Mouse (Mus musculus) kidney, embryonic 14.5 days (tissue): ENCODE data around the gene Mrnip. TPM values are rescaled to one million over a fixed set of nuclear protein-coding genes. Genes with fewer than 3 reads are reported as not detected.

ENCODE experiments used
- ATAC-seq: fragments of 200-750 bp; cut with Nextera tagmentation; 2 replicates; pipeline ENCODE4 v1.8.0; 2017; ENCODE audit warnings: moderate number of reproducible peaks, mild to moderate bottlenecking, moderate TSS enrichment, moderate library complexity; ENCODE audit not compliant: low FRiP score, low TSS enrichment
- H3K27ac ChIP-seq: fragments of 300-500 bp; sonication (generic); 2 replicates; pipeline ENCODE4 v1.5.1; 2014; ENCODE audit warnings: low read depth, mild to moderate bottlenecking, low read length, moderate library complexity, mixed read lengths
- H3K27me3 ChIP-seq: fragments of 300-500 bp; sonication (generic); 2 replicates; pipeline ENCODE4 v1.6.1; 2014; ENCODE audit warnings: mild to moderate bottlenecking, low read length; ENCODE audit not compliant: control insufficient read depth, insufficient read depth
- H3K36me3 ChIP-seq: fragments of 300-500 bp; sonication (generic); 2 replicates; pipeline ENCODE4 v1.6.1; 2014; ENCODE audit warnings: low read length, mixed read lengths; ENCODE audit not compliant: control insufficient read depth, insufficient read depth
- H3K4me1 ChIP-seq: fragments of 300-500 bp; sonication (generic); 2 replicates; pipeline ENCODE4 v1.6.1; 2014; ENCODE audit warnings: low read length, mixed read lengths; ENCODE audit not compliant: control insufficient read depth, insufficient read depth
- H3K4me2 ChIP-seq: fragments of 300-500 bp; sonication (generic); replicated peaks from 2 replicates; pipeline ENCODE4 v1.6.1; 2014; ENCODE audit warnings: low read depth, mild to moderate bottlenecking, low read length
- H3K4me3 ChIP-seq: fragments of 300-500 bp; sonication (generic); 2 replicates; pipeline ENCODE4 v1.5.1; 2014; ENCODE audit warnings: mild to moderate bottlenecking, low read length
- H3K9ac ChIP-seq: fragments of 300-500 bp; sonication (generic); 2 replicates; pipeline ENCODE4 v1.6.1; 2014; ENCODE audit warnings: low read depth, mild to moderate bottlenecking, low read length, moderate library complexity
- H3K9me3 ChIP-seq: fragments of 300-500 bp; sonication (generic); 2 replicates; pipeline ENCODE4 v1.6.1; 2016; ENCODE audit warnings: low read length; ENCODE audit not compliant: control insufficient read depth
- WGBS: fragments of 180-500 bp; shearing (Covaris S2); extraction: QIAGEN DNeasy Blood & Tissue Kit; methylation state at CpG from one replicate; pipeline ENCODE4 v1.1.7; 2014; 5-methylcytosine and 5-hydroxymethylcytosine counted together
- polyA plus RNA-seq: library from polyadenylated mRNA; unstranded; fragments of >200 nt; fragmentation: Nextera tagmentation; extraction: Ambion mirVana; gene quantifications from 2 replicates; pipeline ENCODE4 v1.2.1, GENCODE M21; 2014

The Mrnip gene
- polyA plus RNA-seq, 1 experiment from 2014 or later = 22.0 TPM

DNA sequence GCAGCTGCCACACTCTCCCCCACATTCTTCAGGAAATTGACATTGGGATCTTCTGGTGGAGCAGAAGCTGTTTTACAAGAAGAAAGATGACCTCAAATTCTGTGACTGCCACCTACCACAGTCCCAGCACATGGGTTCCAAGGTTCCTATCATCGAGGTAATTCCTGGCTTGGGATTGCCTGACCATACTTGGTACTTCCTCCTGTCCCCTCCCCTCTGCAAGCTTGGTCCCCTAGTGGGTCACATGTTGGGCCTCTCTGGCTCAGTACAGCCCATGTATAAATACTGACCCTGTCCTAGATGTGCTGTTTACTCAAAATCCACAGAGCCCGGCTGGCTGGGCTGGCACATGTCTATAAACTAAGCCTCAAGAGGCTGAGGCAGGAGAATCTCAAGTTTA, 31.8 kb downstream of the Mrnip start:
- H3K9me3 ChIP-seq = no peaks in the 10 kb centered on the region
- no peaks in the 10 kb centered on the region; the same call in 1 of the 2 replicates for H3K4me1 ChIP-seq
- H3K9ac ChIP-seq = no peak overlapping the region
- H3K4me2 ChIP-seq = no peak overlapping the region
- ATAC-seq = no peak
- no peaks in the 10 kb centered on the region for H3K27me3 ChIP-seq
- no peak overlapping the region for H3K4me3 ChIP-seq
- H3K36me3 ChIP-seq = peaks cover 69% of the 10 kb centered on the region
- 87% methylated on average over 2 of the region's 2 CpGs for WGBS
- H3K27ac ChIP-seq = no peak overlapping the region

- WGBS = 96% methylated on average over 14 of the region's 14 CpGs
- Histone ChIP-seq H3K4me3 (no peak overlapping the region), H3K9ac (no peak overlapping the region), H3K27ac (no peak overlapping the region), H3K9me3 (no peaks in the 10 kb centered on the region), H3K4me1 (no peaks in the 10 kb centered on the region; the same call in 1 of the 2 replicates), H3K27me3 (no peaks in the 10 kb centered on the region), H3K4me2 (no peak overlapping the region), H3K36me3 (peaks cover 56% of the 10 kb centered on the region)
- no peak for ATAC-seq
Observed at GRCm38 (mm10) chr11:50207344-50207743, 33.1 kb downstream of the Mrnip start.

- H3K36me3 ChIP-seq = peaks cover 49% of the 10 kb centered on the region
- H3K4me2 ChIP-seq = no peak overlapping the region
- H3K9me3 ChIP-seq = no peaks in the 10 kb centered on the region
- H3K4me1 ChIP-seq = no peaks in the 10 kb centered on the region; the same call in 1 of the 2 replicates
- no peak overlapping the region for H3K27ac ChIP-seq
- ATAC-seq = no peak
- no peak overlapping the region for H3K9ac ChIP-seq
- H3K27me3 ChIP-seq = no peaks in the 10 kb centered on the region
- WGBS = 94% methylated on average over 5 of the region's 5 CpGs
- H3K4me3 ChIP-seq = no peak overlapping the region
Observed at GRCm38 (mm10) chr11:50208039-50208438, 33.8 kb downstream of the Mrnip start.

DNA sequence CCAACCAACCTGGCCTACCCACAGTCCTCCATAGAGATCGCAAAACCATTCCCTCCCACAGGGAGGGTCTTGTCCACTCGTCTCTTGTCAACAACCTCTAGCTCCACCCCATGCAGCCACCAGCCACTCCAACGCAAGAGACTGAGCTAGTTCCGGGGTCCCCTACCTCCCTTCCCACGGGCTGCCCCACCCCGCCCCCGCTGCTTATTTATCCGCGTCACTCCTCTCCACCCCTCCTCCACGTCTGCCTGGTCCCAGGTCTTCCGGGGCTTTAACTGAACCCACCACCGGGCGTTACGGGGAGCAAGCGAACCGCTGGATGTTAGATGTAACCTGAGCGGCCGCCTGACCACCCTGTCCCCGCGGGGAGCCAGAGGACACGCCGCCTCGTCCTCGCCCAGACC, 35.9 kb downstream of the Mrnip start:
- under 1% methylated on average over 24 of the region's 24 CpGs for WGBS
- H3K27ac ChIP-seq = peak overlapping the region; percentile 98
- H3K4me2 ChIP-seq = peak overlapping the region; percentile 75
- H3K9me3 ChIP-seq = no peaks in the 10 kb centered on the region
- no peaks in the 10 kb centered on the region for H3K27me3 ChIP-seq
- H3K4me3 ChIP-seq = peak overlapping the region; percentile 96
- ATAC-seq = peak; percentile 95
- H3K4me1 ChIP-seq = no peaks in the 10 kb centered on the region; the same call in 1 of the 2 replicates
- peaks cover 30% of the 10 kb centered on the region for H3K36me3 ChIP-seq
- H3K9ac ChIP-seq = peak overlapping the region; percentile 94

DNA sequence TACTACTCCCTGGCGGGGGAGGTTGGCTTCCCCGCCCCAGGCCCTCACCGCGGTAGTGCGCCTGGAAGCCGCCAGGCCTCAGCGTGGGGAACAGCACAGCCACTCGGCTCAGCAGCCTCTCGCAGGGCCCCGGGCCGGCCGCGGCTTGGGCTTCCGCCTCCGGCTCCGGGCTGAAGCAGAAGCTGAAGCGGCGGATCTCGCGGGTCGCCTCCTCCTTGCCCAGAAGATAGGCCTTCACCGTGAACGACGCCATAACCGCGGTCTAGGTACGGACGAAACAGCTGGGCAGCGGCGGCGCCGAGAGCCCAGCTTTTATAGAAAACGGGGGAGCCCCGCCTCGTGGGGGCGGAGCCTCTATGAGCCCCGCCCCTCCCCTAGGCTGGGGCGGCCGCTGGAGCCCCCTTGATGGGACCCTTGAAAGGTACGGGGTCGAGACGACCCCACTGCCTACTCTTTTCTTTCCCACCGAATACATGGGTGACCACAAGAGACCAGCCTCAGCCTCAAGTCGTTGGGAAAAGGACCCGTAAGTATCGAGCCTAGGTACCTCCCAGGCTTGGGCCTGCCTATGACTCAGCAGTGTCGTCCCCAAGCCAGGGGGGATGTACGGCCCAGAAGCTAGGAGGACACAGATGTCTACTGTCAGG, 36.4 kb downstream of the Mrnip start, which contains the start of the genes Sqstm1 and Mgat4b:
TSS of gene Sqstm1 (minus strand) at position 323 of the 647 bp plus-strand sequence.
TSS of gene Mgat4b (plus strand) at position 386 of the 647 bp plus-strand sequence.
- Histone ChIP-seq H3K9ac (peak within 1 kb of the TSS; percentile 94), H3K9me3 (no peaks in the 10 kb centered on the region), H3K4me1 (peaks cover 4% of the 10 kb centered on the region), H3K36me3 (peaks cover 25% of the 10 kb centered on the region), H3K4me3 (peak within 1 kb of the TSS; percentile 96), H3K4me2 (peak within 1 kb of the TSS; percentile 75), H3K27me3 (no peaks in the 10 kb centered on the region), H3K27ac (peak within 1 kb of the TSS; percentile 98)
- ATAC-seq = peak; percentile 75
- under 1% methylated on average over 47 of the region's 48 CpGs for WGBS

- peak overlapping the region; percentile 96; the same call in 1 of the 2 replicates for H3K4me3 ChIP-seq
- H3K36me3 ChIP-seq = peaks cover 17% of the 10 kb centered on the region
- 90% methylated on average over 3 of the region's 3 CpGs for WGBS
- peak overlapping the region; percentile 75 for H3K4me2 ChIP-seq
- no peak overlapping the region; the same call in 1 of the 2 replicates for H3K27ac ChIP-seq
- peak overlapping the region; percentile 94; the same call in 1 of the 2 replicates for H3K9ac ChIP-seq
- no peaks in the 10 kb centered on the region for H3K27me3 ChIP-seq
- peaks cover 12% of the 10 kb centered on the region for H3K4me1 ChIP-seq
- no peak for ATAC-seq
- H3K9me3 ChIP-seq = no peaks in the 10 kb centered on the region
Observed at GRCm38 (mm10) chr11:50211322-50212059, 37.2 kb downstream of the Mrnip start.

DNA sequence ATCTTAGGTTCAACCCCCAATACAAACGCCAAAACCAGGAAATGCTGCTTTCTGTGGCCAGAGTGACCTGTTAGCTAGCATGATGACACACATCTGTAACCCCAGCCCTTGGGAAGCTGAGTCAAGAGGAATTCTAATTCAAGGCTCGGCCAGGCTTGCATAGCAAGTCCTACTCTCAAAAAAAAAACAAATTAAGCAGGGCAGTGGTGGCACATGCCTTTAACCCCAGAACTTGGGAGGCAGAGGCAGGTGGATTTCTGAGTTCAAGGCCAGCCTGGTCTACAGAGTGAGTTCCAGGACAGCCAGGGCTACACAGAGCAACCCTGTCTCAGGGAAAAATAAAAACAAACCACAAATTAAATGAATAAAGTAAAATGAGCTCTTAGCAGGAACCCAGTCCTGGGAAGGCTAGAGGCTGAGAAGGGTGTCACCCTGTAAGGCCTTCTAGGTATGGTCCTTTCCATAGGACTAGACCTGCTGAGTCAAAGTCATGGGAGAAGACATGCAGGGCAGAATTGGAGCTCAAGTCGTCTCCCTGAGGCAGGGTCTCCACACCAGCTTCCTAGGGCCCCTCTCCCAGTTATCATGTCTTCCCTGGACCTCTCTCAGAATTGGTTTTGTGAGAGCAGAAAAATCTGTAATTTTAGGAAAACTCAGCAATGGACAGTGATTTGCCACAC, 38.0 kb downstream of the Mrnip start:
- H3K4me1 ChIP-seq = peaks cover 19% of the 10 kb centered on the region
- WGBS = 66% methylated on average over 3 of the region's 3 CpGs
- H3K36me3 ChIP-seq = peaks cover 9% of the 10 kb centered on the region
- no peak for ATAC-seq
- no peak overlapping the region for H3K4me3 ChIP-seq
- no peaks in the 10 kb centered on the region for H3K9me3 ChIP-seq
- H3K9ac ChIP-seq = no peak overlapping the region
- no peak overlapping the region for H3K4me2 ChIP-seq
- H3K27ac ChIP-seq = 0 out of 2 replicates have a peak overlapping the region, but pooled peaks have one; percentile 14
- no peaks in the 10 kb centered on the region for H3K27me3 ChIP-seq

- 0 out of 2 replicates have a peak overlapping the region, but pooled peaks have one; percentile 7 for H3K9ac ChIP-seq
- H3K4me3 ChIP-seq = no peak overlapping the region
- no peak for ATAC-seq
- H3K36me3 ChIP-seq = peaks cover under 1% of the 10 kb centered on the region; the same call in 1 of the 2 replicates
- no peaks in the 10 kb centered on the region for H3K27me3 ChIP-seq
- no peaks in the 10 kb centered on the region for H3K9me3 ChIP-seq
- no peak overlapping the region for H3K4me2 ChIP-seq
- WGBS = 47% methylated on average over 11 of the region's 11 CpGs
- H3K4me1 ChIP-seq = peaks cover 22% of the 10 kb centered on the region
- H3K27ac ChIP-seq = 0 out of 2 replicates have a peak overlapping the region, but pooled peaks have one; percentile 14
Observed at GRCm38 (mm10) chr11:50212848-50213758, 38.9 kb downstream of the Mrnip start.
